Mouse (Mus musculus) thymus, postnatal 36 days (tissue): ENCODE results near the gene Supt6.

ENCODE experiments used
- DNase-seq, 2 experiments: peaks; one replicate each; pipeline ENCODE4 v3.0.0; 2022; ENCODE audit warnings: mixed read lengths in 2 of 2

Gene Supt6

DNA sequence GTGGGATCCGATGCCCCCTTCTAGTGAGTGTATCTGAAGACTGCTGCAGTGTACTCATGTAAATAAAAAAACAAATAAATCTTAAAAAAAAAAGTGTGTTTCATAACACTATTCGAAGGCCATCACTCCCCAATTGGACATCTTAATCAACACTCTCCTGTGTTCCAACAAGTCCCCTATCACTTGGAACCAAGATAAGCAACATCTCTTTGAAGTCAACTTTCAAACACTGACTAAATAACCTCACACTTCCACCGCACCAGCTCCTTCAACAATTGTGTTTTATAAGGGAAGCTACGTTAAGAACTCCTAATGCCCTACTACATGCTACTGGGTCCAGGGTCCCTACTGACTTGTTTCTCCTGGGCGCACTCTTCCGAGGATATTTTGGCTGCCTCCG lies 63.3 kb downstream of the Supt6 start:
- DNase-seq, result no peak

DNA sequence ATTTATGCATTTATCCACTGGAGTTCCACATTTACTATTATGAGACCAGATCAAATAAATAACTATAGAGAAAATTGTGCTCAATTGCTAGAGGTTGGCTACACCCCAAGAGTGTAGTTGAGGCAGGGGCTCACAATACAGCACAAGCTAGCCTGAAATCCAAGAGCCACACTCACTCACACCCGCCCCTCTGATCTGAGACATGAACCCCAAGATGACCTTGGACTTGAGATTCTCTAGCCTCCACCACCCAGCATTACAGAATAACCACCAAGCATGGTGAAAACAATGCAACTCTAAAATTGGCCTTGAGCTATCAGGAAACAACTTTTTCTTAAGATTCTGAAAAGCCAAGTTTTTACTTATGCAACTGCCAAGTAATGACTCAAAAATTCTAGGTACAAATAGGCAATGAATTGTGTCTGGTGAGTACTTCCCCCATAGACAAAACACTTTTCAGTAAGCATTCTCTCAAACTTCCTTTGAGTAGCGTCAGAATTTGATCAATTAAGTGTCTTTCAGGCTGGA lies 63.9 kb downstream of the Supt6 start:
- no peak for DNase-seq

DNA sequence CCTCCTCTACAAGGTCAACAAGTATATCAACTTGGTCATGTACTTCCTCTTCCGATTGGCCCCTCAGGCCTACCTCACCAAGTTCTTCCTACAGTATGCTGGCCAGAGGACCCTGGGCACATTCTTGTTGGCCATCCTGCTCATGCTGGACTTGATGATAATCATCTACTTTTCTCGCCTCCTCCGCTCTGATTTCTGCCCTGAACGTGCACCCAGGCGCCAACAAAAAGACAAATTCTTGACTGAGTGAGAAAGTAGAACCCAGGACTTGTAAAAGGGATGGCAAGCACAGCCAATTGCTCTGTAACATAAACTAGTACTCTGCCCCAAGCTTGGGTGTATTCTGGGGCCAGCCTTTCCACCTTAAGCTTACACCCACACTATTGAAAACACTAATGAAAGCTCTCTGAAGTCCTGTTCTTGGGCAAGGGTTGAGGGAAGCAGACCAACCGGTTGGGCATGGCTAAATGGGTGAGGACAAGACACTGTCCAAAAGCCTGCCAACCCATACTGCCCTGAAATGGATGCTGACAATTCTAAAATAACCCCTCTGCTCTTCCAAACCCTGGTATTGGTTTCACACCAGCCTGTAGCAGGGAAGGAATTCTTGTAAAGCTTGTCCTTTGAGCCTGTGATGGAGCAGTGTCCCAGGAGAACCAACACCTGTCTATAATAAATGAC lies 65.6 kb downstream of the Supt6 start:
- DNase-seq, result no peak

DNA sequence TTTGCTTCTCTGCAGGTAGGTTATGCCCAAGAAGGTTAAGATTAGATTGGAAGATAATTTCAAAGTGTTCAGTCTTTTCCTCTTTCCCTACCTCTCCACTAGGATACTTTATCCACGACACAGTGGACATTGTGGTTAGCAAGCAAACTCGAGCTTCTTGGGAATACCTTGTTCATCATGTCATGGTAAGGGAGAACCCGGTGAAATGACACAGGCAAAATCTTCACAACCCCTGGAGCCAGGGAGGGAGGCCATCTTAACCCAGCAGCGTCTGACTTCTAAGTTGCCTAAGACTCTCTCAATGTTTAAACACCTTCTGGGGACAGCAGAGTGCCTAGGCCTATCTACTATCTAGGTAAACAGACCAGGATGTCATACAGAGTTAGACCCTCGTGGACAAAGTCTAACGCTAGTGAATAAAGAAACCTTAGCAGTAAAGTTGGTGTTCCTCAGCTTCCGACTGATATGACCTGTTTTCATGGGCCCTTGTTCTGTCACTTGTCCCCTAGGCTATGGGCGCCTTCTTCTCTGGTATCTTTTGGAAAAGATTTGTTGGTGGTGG lies 66.3 kb downstream of the Supt6 start:
- DNase-seq, result no peak

DNA sequence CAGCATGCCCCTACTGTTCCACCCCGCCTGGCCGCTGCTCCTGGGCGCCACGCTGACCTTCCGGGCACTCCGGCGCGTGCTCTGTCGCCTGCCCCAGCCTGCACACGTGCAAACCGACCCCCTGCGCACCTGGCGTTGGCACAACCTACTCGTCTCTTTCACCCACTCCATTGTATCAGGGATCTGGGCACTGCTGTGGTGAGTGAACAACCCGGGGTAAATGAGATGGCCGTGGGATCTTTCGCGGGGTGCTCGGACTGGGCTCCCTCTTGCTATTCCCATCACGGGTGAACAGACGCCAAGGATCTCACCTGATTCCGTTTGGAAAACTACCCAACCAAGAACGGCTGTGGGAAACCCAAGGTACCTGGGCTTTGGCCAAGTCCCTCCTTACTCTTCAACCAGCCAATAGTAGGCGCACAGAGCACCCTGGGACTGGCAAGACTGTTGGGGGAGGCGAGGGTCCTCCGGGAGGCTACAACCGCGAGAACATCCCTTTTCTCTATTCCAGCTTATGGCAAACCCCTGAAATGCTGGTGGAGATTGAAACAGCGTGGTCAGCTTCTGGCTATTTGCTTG lies 66.8 kb downstream of the Supt6 start:
- DNase-seq, result peak in 1 of 2 experiments; percentile 47

DNA sequence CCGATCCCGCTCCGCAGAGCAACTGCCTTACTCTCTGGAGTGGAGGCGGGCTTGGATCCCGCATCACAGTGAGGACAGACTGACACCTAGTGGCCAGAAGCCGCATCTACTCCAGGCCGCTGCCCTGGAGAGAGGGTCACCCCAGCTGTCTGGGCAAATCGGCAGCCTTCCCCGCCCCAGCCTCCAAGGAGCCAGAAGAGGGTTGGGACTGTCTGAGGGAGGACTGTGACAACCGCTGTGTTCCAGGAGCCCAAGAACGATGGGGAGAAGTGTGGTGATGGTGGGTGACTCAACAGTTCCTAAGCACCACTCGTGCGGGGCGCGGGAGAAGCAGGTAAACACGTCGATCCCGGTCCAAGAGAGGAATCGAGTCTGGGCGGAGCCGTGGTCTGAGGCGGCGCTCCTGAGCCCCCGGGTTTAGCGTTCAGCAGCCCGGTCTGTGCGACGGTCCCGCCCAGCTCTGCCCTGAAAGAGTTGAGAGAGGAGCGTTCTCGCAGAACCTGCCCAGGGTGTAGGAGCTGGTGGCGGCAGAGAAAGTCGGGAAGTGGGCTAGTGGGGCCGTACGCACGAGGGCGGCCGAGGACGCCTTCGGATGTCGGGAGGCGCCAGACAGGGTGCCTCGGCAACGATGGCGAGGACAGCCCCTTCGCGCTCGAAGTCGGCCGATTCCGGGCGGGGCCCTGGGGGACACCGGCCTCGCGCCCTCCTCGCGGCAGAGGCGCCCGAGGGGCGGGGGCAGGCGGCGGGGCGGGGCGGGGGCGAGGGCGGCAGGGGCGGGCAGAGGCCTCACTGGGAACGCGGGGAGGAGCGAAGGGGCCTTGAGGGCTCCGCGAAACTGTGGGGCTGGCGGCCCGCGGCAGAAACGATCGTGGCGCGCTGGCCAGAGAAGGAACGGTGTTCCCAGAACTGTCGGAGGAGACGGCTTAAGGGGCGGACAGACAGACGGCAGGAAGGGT lies 67.6 kb downstream of the Supt6 start:
- DNase-seq, result peak; percentile 92 to 95

DNA sequence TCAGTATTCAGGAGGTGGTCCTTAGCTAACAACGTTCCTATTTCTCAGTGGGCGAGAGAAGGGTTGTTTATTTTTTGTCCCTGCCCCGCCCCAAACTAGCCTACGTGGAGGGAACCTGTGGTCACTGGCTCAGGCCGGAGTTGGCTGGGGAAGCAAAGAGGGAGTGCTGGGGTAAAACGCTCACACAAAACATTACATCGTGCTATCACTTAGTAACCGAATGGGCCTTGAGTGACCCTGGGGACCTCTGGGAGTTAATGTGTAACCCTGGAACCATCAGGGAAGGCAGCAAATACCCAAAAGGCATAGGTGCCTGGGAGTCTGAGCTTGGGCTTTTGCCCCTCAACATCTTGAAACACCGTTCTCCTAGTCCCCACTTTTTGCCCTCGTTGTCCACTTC lies 68.3 kb downstream of the Supt6 start:
- DNase-seq, result no peak

DNA sequence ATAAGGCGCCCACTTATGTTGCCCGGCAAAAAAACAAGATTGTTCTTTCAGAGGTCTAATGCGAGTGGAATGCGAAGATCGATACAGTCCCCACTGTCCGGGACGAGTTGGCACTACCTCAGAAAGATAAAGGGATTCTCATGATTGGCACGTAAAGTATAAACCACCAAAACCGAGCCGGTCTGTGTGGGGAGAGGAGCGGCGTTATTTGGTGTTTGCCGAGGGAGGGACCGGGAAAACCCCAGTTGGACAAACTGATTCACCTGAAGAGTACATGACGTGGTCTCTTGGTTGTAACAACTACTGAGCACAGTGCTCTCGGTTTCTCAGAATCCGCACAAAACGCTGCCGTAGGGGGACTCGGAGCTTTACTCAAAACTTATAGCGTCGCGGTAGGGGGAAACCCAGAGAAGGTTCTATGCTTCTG lies 68.9 kb downstream of the Supt6 start:
- peak in 1 of 2 experiments; percentile 29 for DNase-seq

GRCm38 (mm10) chr11:78176402-78176862 lies 69.4 kb downstream of the Supt6 start, which contains the start of the genes Nek8 and Tlcd1:
Gene Nek8, minus strand, starts transcription at chr11:78176675.
Gene Tlcd1, plus strand, starts transcription at chr11:78176711.
- peak; percentile 95 to 96 for DNase-seq

DNA sequence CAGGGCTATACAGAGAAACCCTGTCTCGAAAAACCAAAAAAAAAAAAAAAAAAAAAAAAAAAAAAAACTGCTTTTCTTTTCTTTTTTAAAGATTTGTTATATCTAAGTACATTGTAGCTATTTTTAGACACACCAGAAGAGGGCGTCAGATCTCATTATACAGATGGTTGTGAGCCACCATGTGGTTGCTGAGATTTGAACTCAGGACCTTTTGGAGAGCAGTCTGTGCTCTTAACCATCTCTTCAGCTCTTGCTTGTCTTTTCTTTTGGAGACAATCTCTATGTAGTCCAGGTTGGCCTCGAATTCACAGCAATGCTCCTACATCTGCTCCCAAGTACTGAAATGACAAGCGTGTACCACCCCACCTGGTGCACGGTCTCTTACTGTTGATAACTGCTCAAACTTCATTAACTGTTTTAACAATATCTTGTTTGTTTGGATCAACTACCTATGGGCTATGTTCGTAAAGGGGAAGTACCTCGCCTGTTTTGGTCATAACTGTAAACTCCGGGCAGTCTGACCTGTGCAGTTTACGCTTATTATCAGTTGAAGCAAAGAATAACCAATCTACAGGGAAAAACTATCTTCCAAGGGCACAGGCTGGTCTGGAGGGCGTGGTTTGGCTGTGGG lies 69.9 kb downstream of the Supt6 start:
- DNase-seq, result no peak

DNA sequence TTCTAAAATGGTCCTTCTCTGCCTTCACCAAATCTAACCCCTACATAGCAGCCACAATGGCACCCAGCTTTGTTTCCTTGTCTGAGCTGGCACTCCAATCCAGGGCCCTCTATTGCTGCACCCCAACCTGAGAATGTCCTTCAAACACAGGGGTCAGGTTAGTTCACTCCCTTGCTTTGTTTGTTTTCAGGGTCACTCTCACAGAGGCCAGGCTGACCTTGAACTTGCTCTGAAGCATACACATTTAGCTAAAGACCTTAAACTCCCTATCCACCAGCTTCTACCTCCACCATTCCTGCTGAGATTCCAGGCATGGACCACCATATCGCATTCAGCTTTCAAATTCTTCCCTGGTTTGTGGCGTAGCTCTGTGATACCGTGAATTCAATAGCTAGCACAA lies 71.3 kb downstream of the Supt6 start:
- DNase-seq, result no peak

GRCm38 (mm10) chr11:78172748-78173383 lies 72.9 kb downstream of the Supt6 start:
- DNase-seq, result no peak

DNA sequence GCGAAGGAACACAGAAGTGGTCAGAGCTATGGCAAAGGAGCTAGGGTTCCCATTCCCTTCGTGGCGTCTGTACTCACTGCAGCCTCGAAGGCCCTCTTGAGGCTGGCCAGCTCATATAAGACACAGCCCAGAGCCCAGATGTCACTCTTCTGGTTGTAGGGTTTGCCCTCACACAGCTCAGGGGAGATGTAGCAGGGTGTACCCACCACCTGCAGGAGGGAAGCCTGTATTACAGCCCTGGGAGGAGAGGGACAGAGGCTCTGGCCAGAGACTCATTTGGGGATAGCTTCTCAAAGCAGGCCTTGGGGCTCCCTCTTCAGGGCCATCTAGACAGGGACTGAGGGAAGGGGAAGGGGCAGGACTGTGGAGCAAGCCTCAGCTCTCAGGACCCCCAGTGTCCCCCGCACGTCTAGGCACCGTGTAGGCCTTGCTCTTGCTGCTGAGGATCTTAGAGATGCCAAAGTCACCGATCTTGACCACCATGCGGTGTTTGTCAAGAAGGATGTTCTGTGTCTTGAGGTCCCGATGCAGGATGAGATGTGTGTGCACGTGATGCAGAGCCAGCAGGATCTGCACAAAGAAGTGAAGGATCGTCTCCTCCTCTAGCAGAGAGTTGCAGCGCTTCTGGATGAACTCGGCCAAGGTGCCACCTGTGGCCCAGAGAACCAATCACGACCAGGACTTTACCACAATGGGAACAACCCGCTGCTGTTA lies 73.6 kb downstream of the Supt6 start:
- DNase-seq, result peak in 1 of 2 experiments; percentile 30

DNA sequence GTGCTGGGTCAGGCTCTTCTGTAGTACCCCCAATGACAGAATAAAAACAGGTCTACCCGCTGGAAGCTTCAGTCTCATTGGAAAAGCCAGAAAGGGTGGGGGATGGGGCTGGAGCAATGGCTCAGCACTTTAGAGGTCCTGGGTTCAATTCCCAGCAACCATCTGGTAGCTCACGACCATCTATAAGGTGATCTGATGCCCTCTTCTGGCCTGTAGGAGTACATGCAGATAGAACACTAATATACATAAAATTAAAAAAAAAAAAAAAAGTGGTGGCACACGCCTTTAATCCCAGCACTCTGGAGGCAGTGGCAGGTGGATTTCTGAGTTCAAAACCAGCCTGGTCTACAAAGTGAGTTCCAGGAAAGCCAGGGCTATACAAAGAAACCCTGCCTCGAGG lies 74.5 kb downstream of the Supt6 start:
- DNase-seq, result no peak

GRCm38 (mm10) chr11:78170306-78170705 lies 75.5 kb downstream of the Supt6 start:
- DNase-seq, result peak in 1 of 2 experiments; percentile 20

GRCm38 (mm10) chr11:78168541-78169468 lies 77.0 kb downstream of the Supt6 start:
- peak; percentile 78 to 87 for DNase-seq

GRCm38 (mm10) chr11:78167257-78167959 lies 78.4 kb downstream of the Supt6 start:
- DNase-seq, result no peak

- DNase-seq, result no peak
These were observed 79.1 kb downstream of the Supt6 start for GRCm38 (mm10) chr11:78166640-78167039.

- DNase-seq, result no peak
These were observed 79.6 kb downstream of the Supt6 start for GRCm38 (mm10) chr11:78166161-78166560.
